Mouse (Mus musculus) liver, embryonic 11.5 days (tissue): ENCODE data around the gene Vwf. TPM values are rescaled to one million over a fixed set of nuclear protein-coding genes. Genes with fewer than 3 reads are reported as not detected.

Source experiments
- ATAC-seq: fragments of 200-750 bp; cut with Nextera tagmentation; replicated peaks from 2 replicates; pipeline ENCODE4 v1.8.0; 2017; ENCODE audit warnings: moderate number of reproducible peaks, mild to moderate bottlenecking, moderate TSS enrichment, moderate library complexity; ENCODE audit not compliant: low FRiP score
- DNase-seq: peaks from one replicate; pipeline ENCODE4 v3.0.0-alpha.2; 2017; ENCODE audit warnings: low spot score
- H3K27ac ChIP-seq: fragments of 300-500 bp; sonication (generic); 2 replicates; pipeline ENCODE4 v1.5.1; 2014; ENCODE audit warnings: mild to moderate bottlenecking, low read depth, low read length, control low read depth
- H3K27me3 ChIP-seq: fragments of 300-500 bp; sonication (generic); replicated peaks from 2 replicates; pipeline ENCODE4 v1.6.1; 2014; ENCODE audit warnings: low read length, mixed read lengths; ENCODE audit not compliant: control insufficient read depth, insufficient read depth
- H3K36me3 ChIP-seq: fragments of 300-500 bp; sonication (generic); 2 replicates; pipeline ENCODE4 v1.6.1; 2014; ENCODE audit warnings: mild to moderate bottlenecking, low read length, moderate library complexity, mixed read lengths; ENCODE audit not compliant: control insufficient read depth, insufficient read depth
- H3K4me1 ChIP-seq: fragments of 300-500 bp; sonication (generic); replicated peaks from 2 replicates; pipeline ENCODE4 v1.6.1; 2014; ENCODE audit warnings: low read length, mixed read lengths; ENCODE audit not compliant: control insufficient read depth, insufficient read depth
- H3K4me2 ChIP-seq: fragments of 300-500 bp; sonication (generic); 2 replicates; pipeline ENCODE4 v1.6.1; 2014; ENCODE audit warnings: mild to moderate bottlenecking, control low read depth, moderate library complexity
- H3K4me3 ChIP-seq: fragments of 300-500 bp; sonication (generic); 2 replicates; pipeline ENCODE4 v1.5.1; 2014; ENCODE audit warnings: low read depth, low read length, control low read depth
- H3K9ac ChIP-seq: fragments of 300-500 bp; sonication (generic); 2 replicates; pipeline ENCODE4 v1.6.1; 2014; ENCODE audit warnings: low read depth, low read length, control low read depth
- H3K9me3 ChIP-seq: fragments of 300-500 bp; sonication (generic); 2 replicates; pipeline ENCODE4 v1.6.1; 2016; ENCODE audit warnings: low read length, inconsistent platforms, mixed read lengths; ENCODE audit not compliant: control insufficient read depth
- WGBS: fragments of 180-500 bp; shearing (Covaris S2); extraction: QIAGEN DNeasy Blood & Tissue Kit; methylation state at CpG from one replicate; pipeline ENCODE4 v1.1.7; 2014; 5-methylcytosine and 5-hydroxymethylcytosine counted together
- polyA plus RNA-seq: library from polyadenylated mRNA; unstranded; fragments of >200 nt; fragmentation: Nextera tagmentation; extraction: Ambion mirVana; gene quantifications from 2 replicates; pipeline ENCODE4 v1.2.1, GENCODE M21; 2014

Gene Vwf
- polyA plus RNA-seq, 1 experiment from 2014 or later, result 32.4 TPM

DNA sequence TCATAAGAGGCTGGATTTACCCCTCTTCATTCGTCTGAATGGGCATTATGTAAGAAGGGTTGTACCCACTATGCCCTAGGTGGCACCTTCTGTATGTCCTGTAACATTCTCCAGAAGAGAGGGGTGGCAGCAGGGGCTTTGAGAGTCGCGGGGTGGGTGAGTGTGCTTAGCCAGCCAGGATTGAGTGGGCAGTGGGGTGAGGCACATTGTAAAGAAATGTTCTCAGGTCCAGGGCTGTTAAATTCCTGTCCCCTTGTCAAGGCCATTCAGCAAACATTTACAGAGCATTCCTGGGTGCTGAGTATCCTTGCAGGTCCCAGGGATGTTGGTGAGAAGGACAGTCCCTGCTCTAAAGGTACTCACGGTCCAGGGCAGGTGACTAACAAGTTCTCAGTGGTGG lies 7.0 kb downstream of the Vwf start:
- 0 out of 2 replicates have a peak overlapping the region, but pooled peaks have one; percentile 6 for H3K4me3 ChIP-seq
- no peak overlapping the region for H3K27ac ChIP-seq
- no peaks in the 10 kb centered on the region for H3K27me3 ChIP-seq
- no peaks in the 10 kb centered on the region for H3K36me3 ChIP-seq
- H3K9me3 ChIP-seq, result no peaks in the 10 kb centered on the region
- 72% methylated on average over 4 of the region's 4 CpGs for WGBS
- peaks cover 7% of the 10 kb centered on the region; the same call in 1 of the 2 replicates for H3K4me1 ChIP-seq
- H3K4me2 ChIP-seq, result peak overlapping the region; percentile 13; the same call in 1 of the 2 replicates
- DNase-seq (no peak), ATAC-seq (no peak)
- H3K9ac ChIP-seq, result no peak overlapping the region

GRCm38 (mm10) chr6:125558831-125559230 lies 12.3 kb downstream of the Vwf start:
- H3K9ac ChIP-seq, result no peak overlapping the region
- no peaks in the 10 kb centered on the region for H3K36me3 ChIP-seq
- peaks cover 17% of the 10 kb centered on the region for H3K4me1 ChIP-seq
- no peak overlapping the region for H3K27ac ChIP-seq
- no peak overlapping the region for H3K4me2 ChIP-seq
- no peak overlapping the region for H3K4me3 ChIP-seq
- DNase-seq (no peak), ATAC-seq (no peak)
- no peaks in the 10 kb centered on the region for H3K27me3 ChIP-seq
- 78% methylated on average over 8 of the region's 8 CpGs for WGBS
- no peaks in the 10 kb centered on the region for H3K9me3 ChIP-seq

GRCm38 (mm10) chr6:125561031-125561430 lies 14.5 kb downstream of the Vwf start:
- Histone ChIP-seq H3K4me1 (peaks cover 37% of the 10 kb centered on the region), H3K4me3 (no peak overlapping the region), H3K36me3 (no peaks in the 10 kb centered on the region), H3K27ac (0 out of 2 replicates have a peak overlapping the region, but pooled peaks have one; percentile 36), H3K4me2 (no peak overlapping the region), H3K27me3 (no peaks in the 10 kb centered on the region), H3K9me3 (no peaks in the 10 kb centered on the region), H3K9ac (no peak overlapping the region)
- WGBS, result 55% methylated on average over 5 of the region's 5 CpGs
- ATAC-seq (peak; percentile 52), DNase-seq (no peak)

GRCm38 (mm10) chr6:125561521-125561920 lies 14.9 kb downstream of the Vwf start:
- Histone ChIP-seq H3K4me2 (no peak overlapping the region), H3K9me3 (no peaks in the 10 kb centered on the region), H3K4me1 (peaks cover 39% of the 10 kb centered on the region), H3K27me3 (no peaks in the 10 kb centered on the region), H3K36me3 (no peaks in the 10 kb centered on the region), H3K4me3 (no peak overlapping the region), H3K9ac (no peak overlapping the region), H3K27ac (0 out of 2 replicates have a peak overlapping the region, but pooled peaks have one; percentile 36)
- no peak for ATAC-seq
- 83% methylated on average over 2 of the region's 2 CpGs for WGBS
- DNase-seq, result no peak

DNA sequence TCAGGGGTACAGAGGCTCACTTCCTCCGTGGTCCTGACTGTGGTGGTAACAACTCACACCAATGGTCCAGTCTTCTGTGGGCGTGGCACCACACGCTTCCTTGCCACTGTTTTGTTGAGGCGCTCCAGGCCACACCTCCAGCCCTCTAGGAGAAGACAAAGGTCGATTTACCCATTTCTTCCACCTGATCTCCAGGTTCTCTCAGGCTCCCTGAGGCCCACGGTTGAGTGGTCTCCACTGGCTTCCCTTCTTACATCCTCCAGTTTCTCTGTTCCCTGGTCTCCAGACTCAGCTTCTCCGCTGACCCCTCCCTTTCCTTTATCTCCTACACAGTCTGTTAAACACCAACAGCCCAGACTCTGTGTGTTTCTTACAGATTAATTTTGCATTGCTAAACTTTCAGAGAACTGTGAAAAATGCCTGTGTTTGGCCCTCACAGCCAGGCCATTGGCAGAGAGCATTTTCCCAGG lies 18.3 kb downstream of the Vwf start:
- 46% methylated on average over 7 of the region's 7 CpGs for whole genome bisulfite sequencing
- ATAC-seq (peak; percentile 93), DNase-seq (no peak)
- no peaks in the 10 kb centered on the region for H3K27me3 ChIP-seq
- H3K4me2 ChIP-seq, result peak overlapping the region; percentile 45
- no peaks in the 10 kb centered on the region for H3K36me3 ChIP-seq
- H3K9ac ChIP-seq, result peak overlapping the region; percentile 59
- H3K9me3 ChIP-seq, result no peaks in the 10 kb centered on the region
- H3K27ac ChIP-seq, result peak overlapping the region; percentile 97
- peaks cover 46% of the 10 kb centered on the region for H3K4me1 ChIP-seq
- no peak overlapping the region for H3K4me3 ChIP-seq

GRCm38 (mm10) chr6:125565326-125565725 lies 18.8 kb downstream of the Vwf start:
- H3K27me3 ChIP-seq, result no peaks in the 10 kb centered on the region
- peak overlapping the region; percentile 59 for H3K9ac ChIP-seq
- H3K27ac ChIP-seq, result peak overlapping the region; percentile 97
- ATAC-seq (peak; percentile 85), DNase-seq (no peak)
- no peaks in the 10 kb centered on the region for H3K36me3 ChIP-seq
- no peaks in the 10 kb centered on the region for H3K9me3 ChIP-seq
- H3K4me3 ChIP-seq, result no peak overlapping the region
- peaks cover 46% of the 10 kb centered on the region for H3K4me1 ChIP-seq
- peak overlapping the region; percentile 45 for H3K4me2 ChIP-seq
- WGBS, result 41% methylated on average over 6 of the region's 6 CpGs

DNA sequence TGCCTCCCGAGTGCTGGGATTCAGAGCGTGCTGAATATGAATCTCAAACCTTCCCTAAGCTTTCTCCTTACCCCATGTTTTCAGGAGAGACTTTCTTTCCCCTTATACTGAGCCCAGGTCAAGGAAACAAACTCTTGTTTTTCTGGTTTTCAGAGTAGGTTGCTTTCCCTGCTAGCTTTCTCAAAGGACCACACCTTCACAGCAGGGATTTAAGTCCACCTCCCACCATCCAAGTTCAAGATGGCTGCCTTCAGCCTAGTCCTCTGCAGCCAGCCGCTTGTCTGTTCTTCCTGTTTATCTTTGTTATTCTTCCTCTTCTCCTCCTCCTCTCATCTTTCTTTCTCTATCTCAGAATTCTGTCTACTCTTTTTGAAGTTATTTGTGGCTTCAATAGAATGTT lies 20.1 kb downstream of the Vwf start:
- Histone ChIP-seq H3K36me3 (no peaks in the 10 kb centered on the region), H3K9me3 (no peaks in the 10 kb centered on the region), H3K9ac (no peak overlapping the region), H3K4me1 (peaks cover 34% of the 10 kb centered on the region), H3K27ac (no peak overlapping the region), H3K4me2 (no peak overlapping the region), H3K27me3 (no peaks in the 10 kb centered on the region), H3K4me3 (no peak overlapping the region)
- DNase-seq (no peak), ATAC-seq (no peak)
- 78% methylated on average over 3 of the region's 3 CpGs for WGBS

- Histone ChIP-seq H3K9me3 (no peaks in the 10 kb centered on the region), H3K4me2 (peak overlapping the region; percentile 3), H3K27me3 (no peaks in the 10 kb centered on the region), H3K4me1 (peaks cover 42% of the 10 kb centered on the region), H3K27ac (no peak overlapping the region), H3K4me3 (no peak overlapping the region), H3K36me3 (no peaks in the 10 kb centered on the region), H3K9ac (no peak overlapping the region)
- no peak for DNase-seq
- no peak for ATAC-seq
- 41% methylated on average over 2 of the region's 2 CpGs for WGBS
These were observed 21.8 kb downstream of the Vwf start for GRCm38 (mm10) chr6:125568381-125568780.
